Mouse (Mus musculus): ENCODE measurements around the gene Itpr2.
A peak's percentile ranks its signal among the peaks of the same experiment; 100 is the strongest.

Itpr2 gene

GRCm38 (mm10) chr6:146258261-146258660 is 243.8 kb downstream of the Itpr2 start:
- no peak for DNase-seq (ENCODE audit: low spot score)

GRCm38 (mm10) chr6:146256947-146257670 is 244.9 kb downstream of the Itpr2 start:
- DNase-seq (ENCODE audit: low spot score) = no peak

GRCm38 (mm10) chr6:146256401-146256800 is 245.6 kb downstream of the Itpr2 start:
- DNase-seq (ENCODE audit: low spot score) = no peak

- DNase-seq (ENCODE audit: low spot score) = no peak
Measured at GRCm38 (mm10) chr6:146255656-146256055, 246.4 kb downstream of the Itpr2 start.

- DNase-seq (ENCODE audit: low spot score) = no peak
Measured at GRCm38 (mm10) chr6:146254931-146255330, 247.1 kb downstream of the Itpr2 start.

GRCm38 (mm10) chr6:146254216-146254820 is 247.7 kb downstream of the Itpr2 start:
- DNase-seq (ENCODE audit: low spot score) = no peak

GRCm38 (mm10) chr6:146249096-146249495 is 252.9 kb downstream of the Itpr2 start:
- no peak for DNase-seq (ENCODE audit: low spot score)

GRCm38 (mm10) chr6:146248341-146248740 is 253.7 kb downstream of the Itpr2 start:
- DNase-seq (ENCODE audit: low spot score) = peak; percentile 37

- no peak for DNase-seq (ENCODE audit: low spot score)
Measured at GRCm38 (mm10) chr6:146247906-146248305, 254.1 kb downstream of the Itpr2 start.

GRCm38 (mm10) chr6:146246368-146246767 is 255.7 kb downstream of the Itpr2 start:
- DNase-seq (ENCODE audit: low spot score) = no peak

- DNase-seq (ENCODE audit: low spot score) = no peak
Measured at GRCm38 (mm10) chr6:146245888-146246287, 256.1 kb downstream of the Itpr2 start.

- DNase-seq (ENCODE audit: low spot score) = no peak
Measured at GRCm38 (mm10) chr6:146243068-146243467, 259.0 kb downstream of the Itpr2 start.

GRCm38 (mm10) chr6:146241336-146241735 is 260.7 kb downstream of the Itpr2 start:
- DNase-seq (ENCODE audit: low spot score) = no peak

- DNase-seq (ENCODE audit: low spot score) = no peak
Measured at GRCm38 (mm10) chr6:146235165-146235564, 266.9 kb downstream of the Itpr2 start.

GRCm38 (mm10) chr6:146234417-146234816 is 267.6 kb downstream of the Itpr2 start:
- DNase-seq (ENCODE audit: low spot score) = no peak

GRCm38 (mm10) chr6:146230903-146231302 is 271.1 kb downstream of the Itpr2 start:
- no peak for DNase-seq (ENCODE audit: low spot score)

- DNase-seq (ENCODE audit: low spot score) = no peak
Measured at GRCm38 (mm10) chr6:146230373-146230788, 271.6 kb downstream of the Itpr2 start.

- no peak for DNase-seq (ENCODE audit: low spot score)
Measured at GRCm38 (mm10) chr6:146229967-146230366, 272.1 kb downstream of the Itpr2 start.

- DNase-seq (ENCODE audit: low spot score) = no peak
Measured at GRCm38 (mm10) chr6:146229519-146229918, 272.5 kb downstream of the Itpr2 start.

- DNase-seq (ENCODE audit: low spot score) = no peak
Measured at GRCm38 (mm10) chr6:146228048-146228447, 274.0 kb downstream of the Itpr2 start.

- DNase-seq (ENCODE audit: low spot score) = no peak
Measured at GRCm38 (mm10) chr6:146222403-146223063, 279.5 kb downstream of the Itpr2 start.

GRCm38 (mm10) chr6:146221371-146222336 is 280.4 kb downstream of the Itpr2 start:
- DNase-seq (ENCODE audit: low spot score) = no peak
